Mouse (Mus musculus): ENCODE results near the gene P2rx4.
A peak's percentile ranks its signal among the peaks of the same experiment; 100 is the strongest.

The P2rx4 gene

DNA sequence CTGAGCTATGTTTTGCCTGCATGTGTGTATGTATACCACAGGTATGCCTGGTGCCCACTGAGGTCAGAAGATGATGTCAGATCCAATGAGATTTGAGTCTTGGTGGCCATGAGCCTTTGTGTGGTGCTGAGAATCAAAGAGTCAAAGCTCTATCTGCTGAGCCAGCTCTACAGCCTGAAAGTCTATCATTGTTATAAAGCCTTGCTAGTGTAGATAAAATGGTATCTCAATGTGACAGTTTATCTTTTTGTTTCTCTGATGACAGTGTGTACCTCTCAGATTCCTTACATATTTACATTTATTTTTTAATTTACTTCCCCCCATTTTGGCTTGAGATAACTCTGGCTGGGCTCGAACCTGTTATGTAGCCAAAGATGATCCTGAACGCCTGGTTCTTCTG lies 3.8 kb upstream of the P2rx4 start:
- no peak for DNase-seq (ENCODE audit: low read depth, low spot score)

DNA sequence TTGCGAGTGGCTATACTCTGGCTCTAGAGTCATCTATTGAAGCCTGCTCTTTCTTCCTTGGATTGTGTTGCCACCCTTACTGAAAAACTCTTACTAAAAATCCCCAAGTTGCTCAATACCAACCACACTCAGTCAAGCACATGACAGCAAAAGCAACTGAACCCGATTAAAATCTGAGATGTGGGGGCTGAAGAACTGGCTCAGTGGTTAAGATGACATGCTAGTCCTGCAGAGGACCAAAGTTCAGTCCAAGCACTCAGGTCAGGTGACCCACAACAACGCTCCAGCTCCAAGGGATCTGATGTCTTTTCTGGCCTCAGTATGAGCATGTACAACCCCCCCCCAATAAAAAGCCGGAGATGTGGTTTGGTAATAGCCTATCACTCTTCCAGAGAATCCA lies 2.8 kb upstream of the P2rx4 start:
- DNase-seq (ENCODE audit: low read depth, low spot score), result no peak

DNA sequence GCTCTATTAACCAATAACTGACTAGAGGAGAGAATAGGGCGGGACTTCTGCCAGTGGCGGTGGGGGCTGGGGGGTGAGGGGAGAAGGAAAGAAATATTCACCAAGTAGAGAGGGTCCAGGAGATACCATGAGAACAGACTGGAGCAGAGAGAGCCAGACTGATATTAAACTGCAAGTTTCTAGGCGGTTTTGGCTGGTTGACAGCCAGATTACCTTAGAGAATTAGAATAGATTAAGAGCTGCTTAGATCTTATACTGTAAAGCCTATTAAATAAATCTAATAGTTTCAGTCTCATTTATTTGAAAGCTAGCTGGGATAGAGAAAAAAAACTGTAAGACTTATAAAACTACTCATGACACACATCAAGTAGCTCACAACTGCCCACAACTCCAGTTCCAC lies 2.2 kb upstream of the P2rx4 start:
- DNase-seq (ENCODE audit: low read depth, low spot score), result no peak

DNA sequence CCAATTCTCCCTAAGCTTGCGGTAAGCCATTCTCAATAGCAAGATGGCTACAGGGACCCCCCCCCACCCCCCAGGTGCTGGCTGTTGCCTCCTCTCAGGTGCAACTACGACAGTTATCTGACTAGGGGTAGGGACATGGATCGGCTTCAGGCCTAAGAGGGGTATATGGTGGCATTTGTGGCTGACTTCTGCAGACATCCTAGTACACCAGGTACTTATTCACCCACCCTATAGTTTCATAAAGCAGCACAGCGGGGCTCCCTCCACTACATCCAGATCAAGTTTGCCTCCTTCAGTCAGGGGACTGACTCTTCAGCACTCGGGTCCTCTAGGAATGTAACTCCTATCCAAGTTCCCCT lies 448 bp upstream of the P2rx4 start:
- DNase-seq (ENCODE audit: low read depth, low spot score), result no peak

DNA sequence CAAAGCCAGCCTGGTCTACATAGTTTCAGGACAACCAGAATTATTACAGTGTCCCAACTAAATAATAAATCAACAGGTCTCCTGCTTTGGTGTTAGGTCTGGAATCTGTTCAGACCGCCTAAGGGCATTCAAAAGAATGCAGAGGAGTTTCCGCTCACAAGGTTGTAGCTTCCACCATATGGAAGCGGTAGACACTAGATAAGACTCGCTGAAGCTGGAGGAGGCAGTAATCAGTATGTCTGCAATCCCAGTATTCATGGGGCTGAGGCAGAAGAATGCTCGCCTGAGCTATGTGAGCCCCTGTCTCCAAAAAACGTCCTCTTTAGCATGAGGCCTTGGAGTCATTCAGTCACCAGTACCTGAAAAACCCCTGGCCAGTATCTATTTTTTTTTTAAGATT lies 1.5 kb downstream of the P2rx4 start:
- DNase-seq (ENCODE audit: low read depth, low spot score), result no peak

DNA sequence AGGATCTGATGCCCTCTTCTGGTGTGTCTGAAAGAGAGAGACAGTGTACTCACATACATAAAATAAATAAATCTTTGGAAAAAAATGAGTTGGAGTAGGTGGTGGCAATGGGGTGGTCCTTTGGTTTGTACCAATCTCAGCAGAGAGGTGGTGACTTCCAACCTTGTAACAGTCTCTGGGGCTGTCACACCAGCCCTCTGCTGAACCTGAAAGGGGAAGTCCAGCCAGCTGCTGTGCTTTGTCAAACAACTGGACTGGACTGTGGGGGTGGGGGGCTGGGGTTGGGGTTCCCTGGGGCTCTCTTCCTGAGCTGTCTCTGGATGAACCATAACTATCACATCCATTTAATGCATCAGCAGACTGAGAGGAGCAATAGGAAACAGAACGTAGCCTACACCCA lies 8.4 kb downstream of the P2rx4 start:
- DNase-seq (ENCODE audit: low read depth, low spot score), result no peak

DNA sequence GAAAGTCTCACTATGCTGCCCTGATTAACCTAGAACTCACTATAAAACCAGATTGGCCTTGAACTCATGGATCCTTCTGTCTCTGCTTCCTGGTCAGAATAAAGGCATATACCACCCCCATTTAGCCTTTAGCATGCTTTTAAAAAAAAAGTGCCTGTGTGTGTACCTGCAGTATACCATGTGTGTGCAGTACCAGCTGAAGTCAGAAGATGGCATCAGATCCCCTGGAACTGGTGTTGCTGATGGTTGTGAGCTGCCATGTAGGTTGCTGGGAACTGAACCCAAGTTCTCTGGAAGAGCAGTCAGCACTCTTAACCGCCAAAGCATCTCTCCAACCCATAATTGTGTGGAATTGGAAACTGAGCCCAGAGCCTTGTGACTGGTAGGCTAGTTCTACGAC lies 9.4 kb downstream of the P2rx4 start:
- no peak for DNase-seq (ENCODE audit: low read depth, low spot score)

DNA sequence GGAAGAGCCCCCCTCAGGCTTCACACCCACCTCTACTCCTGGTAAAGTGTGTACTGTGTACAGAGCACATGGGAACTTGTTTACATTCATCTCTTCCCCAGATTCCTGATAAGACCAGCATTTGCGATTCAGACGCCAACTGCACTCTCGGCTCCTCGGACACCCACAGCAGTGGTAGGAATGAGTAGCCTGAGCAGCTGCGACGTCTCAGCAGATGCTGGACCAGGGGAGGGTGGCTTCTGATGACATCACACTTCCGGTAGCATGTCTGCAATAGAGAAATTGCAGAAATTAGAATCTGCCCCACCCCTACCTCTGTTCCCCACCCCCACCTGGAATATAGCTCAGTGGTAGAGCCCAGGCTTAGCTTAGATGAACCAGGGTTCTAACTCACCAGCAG lies 11.1 kb downstream of the P2rx4 start:
- peak; percentile 32 for DNase-seq (ENCODE audit: low read depth, low spot score)

DNA sequence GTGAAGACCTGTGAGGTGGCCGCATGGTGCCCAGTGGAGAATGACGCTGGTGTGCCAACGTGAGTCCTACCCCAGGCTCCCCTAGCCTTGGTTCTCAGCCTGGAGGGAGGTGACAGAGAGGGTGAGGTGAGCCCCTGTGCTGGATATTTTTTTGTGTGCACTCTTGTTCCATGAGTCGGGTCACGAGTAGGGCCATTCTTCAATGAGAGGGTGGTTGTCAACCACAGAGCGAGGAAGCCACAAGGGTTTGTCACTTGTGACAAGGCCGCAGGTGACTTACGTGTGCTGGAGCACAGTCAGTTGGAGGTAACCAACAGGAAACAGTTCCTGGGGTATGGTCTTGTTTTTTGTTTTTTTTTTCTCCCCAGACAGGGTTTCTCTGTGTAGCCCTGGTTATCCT lies 11.8 kb downstream of the P2rx4 start:
- peak; percentile 85 for DNase-seq (ENCODE audit: low read depth, low spot score)

DNA sequence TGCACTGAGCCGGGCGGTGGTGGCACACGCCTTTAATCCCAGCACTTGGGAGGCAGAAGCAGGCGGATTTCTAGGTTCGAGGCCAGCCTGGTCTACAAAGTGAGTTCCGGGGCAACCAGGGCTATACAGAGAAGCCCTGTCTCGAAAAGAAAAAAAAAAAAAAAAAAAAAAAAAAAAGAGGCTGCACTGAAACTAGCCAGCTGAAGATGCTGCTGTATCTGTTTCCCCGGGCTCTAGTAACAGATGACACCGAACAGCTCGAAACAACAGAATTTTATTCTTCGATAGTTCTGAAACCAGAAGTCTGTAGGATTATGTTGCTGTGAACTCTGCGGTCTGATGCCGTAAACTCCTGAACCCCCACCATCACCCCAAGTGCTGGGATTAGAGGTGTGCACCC lies 18.1 kb downstream of the P2rx4 start:
- DNase-seq (ENCODE audit: low read depth, low spot score), result no peak

DNA sequence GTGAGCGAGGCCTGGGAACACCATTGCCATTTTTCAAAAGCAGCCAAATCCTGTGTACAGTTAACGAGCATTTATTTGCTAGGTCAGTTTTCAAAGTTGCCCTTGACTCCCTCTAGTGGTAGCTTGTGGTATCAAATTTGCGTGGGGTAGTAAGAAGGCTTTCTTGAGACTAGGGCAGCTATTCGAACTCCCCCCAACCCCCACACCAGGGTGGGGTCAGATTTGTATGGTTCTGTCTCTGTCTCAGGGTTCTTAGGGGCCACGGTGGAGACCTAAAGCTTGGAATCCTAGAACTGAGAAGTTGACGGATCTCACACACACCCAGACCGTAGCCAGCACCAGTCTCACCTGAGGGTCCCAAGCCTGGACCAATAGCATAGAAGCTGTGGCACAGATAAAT lies 18.7 kb downstream of the P2rx4 start:
- peak; percentile 77 for DNase-seq (ENCODE audit: low read depth, low spot score)

DNA sequence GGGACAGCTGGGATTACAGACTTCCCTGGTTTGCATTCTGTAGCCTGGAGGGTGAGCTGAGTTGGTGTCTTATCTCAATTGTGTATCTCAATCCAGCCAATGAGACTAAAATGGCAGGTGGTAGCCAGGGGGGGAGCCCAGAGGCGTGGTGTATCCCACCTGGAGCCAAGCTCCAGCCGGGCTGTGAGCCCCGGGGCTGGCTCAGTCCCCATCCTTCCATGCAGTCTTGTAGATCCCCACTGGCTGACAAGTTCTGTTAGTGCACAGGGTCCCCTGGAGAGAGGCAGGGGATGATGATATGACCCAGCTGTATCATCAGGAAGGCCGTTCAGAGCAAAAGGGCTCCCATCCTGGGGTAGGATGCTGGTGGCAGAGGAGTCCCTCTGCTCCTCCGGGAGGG lies 19.3 kb downstream of the P2rx4 start:
- DNase-seq (ENCODE audit: low read depth, low spot score), result no peak

DNA sequence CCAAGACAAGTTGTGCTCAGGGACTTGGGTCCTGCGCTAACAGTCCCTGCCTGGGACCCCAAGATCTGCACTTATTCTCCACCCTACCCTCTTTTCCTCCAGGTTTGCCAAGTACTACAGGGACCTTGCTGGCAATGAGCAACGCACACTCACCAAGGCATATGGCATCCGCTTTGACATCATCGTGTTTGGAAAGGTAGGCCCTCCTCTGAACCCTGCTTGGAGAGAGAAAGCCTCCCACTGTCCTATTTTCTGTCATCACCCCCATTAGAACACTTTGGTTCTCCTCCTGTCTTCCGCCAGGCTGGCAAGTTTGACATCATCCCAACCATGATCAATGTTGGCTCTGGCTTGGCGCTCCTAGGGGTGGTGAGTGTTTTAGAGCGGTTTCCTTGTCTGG lies 19.8 kb downstream of the P2rx4 start:
- no peak for DNase-seq (ENCODE audit: low read depth, low spot score)

DNA sequence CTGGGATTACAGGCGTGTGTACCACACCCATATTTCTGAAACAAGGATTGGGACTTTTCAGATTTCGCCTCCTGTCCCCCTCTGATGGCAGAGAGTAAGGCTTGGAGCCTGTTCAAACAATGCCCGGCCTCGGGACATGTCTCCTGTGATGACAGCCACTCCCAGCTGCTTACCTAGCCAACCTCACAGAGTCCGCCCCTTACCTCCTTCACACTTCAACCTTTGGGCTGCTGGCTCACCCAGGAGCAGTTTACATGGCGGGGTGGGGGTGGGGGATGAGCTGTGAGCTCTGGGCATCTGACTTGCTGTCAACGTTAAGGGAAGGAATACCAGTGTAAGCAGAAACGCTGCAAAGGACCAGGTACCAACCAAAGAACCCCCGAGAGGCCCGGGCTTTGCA lies 23.4 kb downstream of the P2rx4 start:
- no peak for DNase-seq (ENCODE audit: low read depth, low spot score)

DNA sequence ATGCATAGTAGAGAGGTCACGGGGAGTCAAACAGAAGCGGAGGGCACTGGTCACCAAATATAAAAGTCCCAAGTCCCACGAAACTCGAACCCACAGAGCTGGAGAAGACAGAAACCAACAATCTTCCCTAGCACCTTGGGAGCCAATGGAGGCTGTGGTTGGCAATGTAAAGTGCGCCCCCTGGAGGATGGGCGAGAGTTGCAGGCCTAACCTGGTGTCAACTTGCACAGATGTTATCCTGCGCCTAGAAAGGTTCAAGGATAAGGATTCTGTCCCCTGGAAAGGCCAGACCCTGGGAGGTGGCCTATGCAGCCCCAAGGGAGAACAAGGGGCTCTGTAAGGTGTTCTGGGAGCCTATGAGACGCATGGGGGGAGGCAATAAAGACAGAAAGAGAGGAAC lies 24.0 kb downstream of the P2rx4 start:
- peak; percentile 73 for DNase-seq (ENCODE audit: low read depth, low spot score)

DNA sequence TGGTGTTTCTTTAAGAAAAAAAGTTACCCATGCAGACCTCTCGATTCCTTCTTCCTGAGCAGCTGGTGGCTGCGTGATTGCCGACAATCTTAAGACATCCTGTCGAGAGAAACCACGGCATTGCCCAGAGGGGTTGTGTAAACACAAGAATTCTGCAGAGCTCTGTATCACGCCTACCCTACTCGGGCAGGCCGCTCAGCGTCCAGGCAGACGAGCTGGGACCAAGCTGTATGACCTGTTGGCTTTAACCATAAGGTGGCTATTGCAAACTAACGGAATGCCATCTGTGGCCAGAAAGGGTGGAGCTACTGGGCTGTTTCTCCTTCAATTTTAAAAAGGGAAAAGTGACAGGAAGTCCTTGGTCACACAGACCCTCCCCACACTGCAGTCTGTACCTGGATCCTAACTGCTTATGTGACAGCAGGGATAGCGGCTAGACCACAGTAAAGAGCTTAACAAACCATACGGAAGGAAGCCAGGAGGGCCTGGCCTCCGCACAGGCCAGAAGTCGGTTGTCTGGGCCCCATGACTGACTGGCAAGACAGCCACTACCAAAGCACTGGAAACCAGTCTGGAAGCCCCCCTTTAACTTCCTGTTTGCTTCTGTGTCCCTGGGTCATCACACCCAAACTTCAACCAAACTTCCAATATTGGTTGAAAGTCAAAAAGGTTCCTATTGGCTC lies 24.8 kb downstream of the P2rx4 start:
- DNase-seq (ENCODE audit: low read depth, low spot score), result peak; percentile 67

DNA sequence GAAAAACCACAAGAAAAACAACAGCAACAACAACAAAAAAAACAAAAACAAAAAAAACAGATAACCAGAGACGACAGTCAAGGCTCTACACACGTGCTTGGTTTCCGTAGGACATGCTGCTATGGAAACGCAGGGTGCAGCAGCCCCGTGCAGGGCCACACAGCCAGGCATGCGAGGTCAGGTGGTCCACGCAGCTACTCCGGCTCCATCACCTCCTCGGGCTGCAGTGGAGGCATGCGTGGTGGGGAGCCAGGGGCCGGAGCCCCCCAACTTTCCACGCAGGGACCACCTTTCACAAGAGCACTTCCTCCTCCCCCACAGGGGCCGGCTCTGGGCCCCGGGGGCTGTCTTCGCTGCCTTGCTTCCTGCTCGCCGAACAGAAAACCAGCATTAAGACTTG lies 26.5 kb downstream of the P2rx4 start:
- DNase-seq (ENCODE audit: low read depth, low spot score), result peak; percentile 45

DNA sequence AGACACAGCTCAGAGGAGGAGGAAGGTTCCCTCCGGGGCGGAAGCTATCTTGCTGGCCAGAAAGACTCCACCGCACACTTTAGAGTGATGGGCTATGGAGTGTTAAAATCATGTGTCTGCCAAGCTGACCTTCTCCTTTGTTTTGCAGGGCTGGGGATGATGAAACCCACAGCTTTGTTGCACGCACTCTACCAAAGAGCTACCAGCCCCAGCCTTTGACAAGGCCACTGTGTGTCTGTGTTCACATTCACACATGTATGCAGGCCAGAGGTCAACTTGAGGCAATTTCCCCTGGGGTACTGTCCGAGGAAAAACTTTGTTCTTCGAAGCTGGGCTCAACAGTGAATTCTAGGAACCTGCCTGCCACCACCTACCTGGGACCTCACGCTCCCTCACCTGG lies 28.5 kb downstream of the P2rx4 start:
- DNase-seq (ENCODE audit: low read depth, low spot score), result no peak

DNA sequence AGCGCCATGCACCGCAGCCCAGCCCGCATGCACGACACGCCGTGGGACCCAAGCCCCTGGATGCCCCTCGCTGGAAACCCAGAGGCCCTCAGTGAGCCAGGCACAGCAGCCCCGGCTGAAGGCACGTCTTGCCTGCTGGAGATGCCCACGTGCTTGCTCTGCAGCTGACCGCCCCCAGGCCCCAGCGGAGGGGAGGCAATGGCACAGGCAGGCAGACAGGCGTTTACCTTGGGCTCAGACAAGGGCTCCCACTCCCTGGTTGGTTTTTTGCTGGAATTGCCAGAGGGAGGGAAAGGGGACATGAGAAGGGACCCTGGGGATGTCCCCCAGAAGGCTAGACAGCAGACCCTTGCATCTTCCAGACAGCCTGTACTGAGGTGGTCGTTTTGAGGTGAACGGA lies 29.4 kb downstream of the P2rx4 start:
- DNase-seq (ENCODE audit: low read depth, low spot score), result no peak

DNA sequence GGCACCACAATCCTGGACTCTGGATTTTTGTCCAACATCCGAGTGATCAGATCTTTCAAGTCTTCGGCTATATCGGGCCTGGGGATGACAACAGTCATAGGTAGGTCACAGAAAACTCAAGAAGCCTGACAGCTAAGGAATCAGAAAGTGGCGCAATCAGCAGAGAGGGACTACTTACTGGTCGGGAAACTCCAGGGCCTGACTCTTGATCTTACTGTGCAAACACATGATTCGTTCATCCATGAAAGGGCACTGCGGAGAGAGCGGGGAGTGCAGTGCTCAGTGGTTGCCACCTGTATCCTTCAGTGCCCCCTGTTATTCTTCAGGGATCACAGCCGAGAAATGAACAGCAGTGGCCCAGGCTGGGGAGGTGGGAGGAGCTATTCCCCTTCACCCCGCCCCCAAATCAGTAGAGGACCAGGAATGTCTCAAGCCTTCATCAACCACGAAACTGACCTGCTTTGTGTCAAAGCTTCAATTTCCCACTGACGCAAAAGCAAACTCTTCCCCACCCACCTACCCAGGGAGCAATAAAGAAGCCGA lies 36.6 kb downstream of the P2rx4 start:
- no peak for DNase-seq (ENCODE audit: low read depth, low spot score)

DNA sequence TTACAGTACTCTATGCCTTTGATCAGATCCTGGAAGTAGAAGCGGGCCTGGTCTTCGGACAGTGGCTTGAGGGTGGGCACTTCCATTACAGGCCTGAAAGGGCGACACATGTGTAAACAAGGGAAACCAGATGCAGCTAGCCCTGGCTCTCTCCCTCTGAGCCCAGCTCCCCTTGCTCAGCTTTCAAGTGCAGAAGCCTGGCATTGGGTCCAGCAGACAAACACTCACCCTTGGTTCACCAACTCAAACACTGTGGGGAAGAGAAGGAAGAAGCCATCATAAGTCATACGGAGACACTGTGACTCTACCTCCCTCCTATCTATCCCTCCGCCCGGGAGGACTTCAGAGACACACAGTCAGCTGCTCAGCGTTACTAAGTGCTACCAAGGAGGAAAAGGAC lies 40.6 kb downstream of the P2rx4 start:
- DNase-seq (ENCODE audit: low read depth, low spot score), result no peak

DNA sequence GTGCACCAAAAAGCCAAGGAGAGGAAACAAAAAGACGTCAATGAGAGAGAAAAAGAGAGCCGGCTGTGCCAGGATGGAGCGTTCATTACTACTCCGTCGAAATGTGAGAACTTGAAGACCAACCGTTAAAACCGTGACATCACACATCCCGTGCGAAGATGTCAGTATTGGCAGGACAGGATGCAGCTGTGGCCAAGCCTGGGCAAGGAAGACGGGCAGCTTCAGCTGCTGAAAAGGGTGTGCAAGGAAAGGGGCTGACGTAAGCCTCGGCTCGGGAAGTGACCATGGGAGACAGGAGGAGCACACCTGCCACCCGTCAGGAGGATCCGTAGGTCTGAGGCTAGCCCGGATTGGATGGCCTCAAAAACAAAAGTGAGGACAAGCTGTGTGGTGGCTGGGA lies 47.1 kb downstream of the P2rx4 start:
- no peak for DNase-seq (ENCODE audit: low read depth, low spot score)

DNA sequence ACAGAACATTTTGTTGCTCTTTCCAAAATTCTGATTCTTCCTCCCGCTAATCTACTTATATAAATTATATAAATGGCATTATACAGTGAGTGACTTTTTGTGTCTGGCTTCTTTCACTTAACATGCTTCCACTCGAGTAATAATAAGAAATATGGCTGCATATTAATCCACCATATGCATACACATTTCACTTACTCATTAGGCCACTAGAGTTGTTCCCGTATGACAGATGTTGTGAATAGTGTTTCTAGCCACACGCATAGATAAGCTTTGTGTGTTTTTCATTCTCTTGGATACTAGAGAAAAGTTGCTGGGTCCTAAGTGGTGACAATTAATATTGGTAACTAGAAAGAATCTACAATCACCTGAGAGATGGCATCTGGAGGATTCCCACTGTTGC lies 48.3 kb downstream of the P2rx4 start:
- no peak for DNase-seq (ENCODE audit: low read depth, low spot score)

DNA sequence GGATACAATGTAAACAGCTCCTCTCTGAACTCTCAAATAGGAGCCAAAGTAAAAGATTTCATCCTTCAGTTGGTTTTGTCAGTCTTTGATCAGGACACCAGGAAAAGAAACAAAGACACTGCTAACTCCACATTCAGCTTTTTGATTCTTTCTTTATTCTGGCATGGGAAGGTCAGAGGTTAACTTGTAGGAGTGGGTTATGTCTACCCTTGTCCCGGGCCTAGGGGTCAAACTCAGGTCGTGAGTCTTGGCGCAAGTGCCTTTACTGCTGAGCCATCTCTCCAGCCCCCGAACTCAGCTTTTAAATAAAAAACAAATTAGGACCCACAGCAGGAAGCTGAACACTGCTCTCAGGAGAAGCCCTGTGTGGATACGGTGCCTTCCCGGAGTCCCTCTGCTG lies 48.8 kb downstream of the P2rx4 start:
- no peak for DNase-seq (ENCODE audit: low read depth, low spot score)

Data from CD4-positive helper T cell, adult 2 months (primary cell).